Mouse (Mus musculus) gastrocnemius, postnatal 10 days (tissue): Measurements from ENCODE around the gene Glipr2. TPM values are rescaled to one million over a fixed set of nuclear protein-coding genes. Genes with fewer than 3 reads are reported as not detected.

ENCODE experiments used
- DNase-seq: peaks from one replicate; pipeline ENCODE4 v3.0.0; 2021; ENCODE audit warnings: mixed read lengths
- total RNA-seq, 2 experiments: library from RNA; stranded (reverse); gene quantifications; 2 replicates each; pipeline ENCODE4 v1.2.3; 2021

The Glipr2 gene
- total RNA-seq, 2 experiments from 2014 or later = 13.1 to 18.0 TPM

- no peak for DNase-seq
These were observed 47.6 kb downstream of the Glipr2 start for GRCm38 (mm10) chr4:44004623-44005409.

GRCm38 (mm10) chr4:44010176-44010575 is 53.0 kb downstream of the Glipr2 start:
- no peak for DNase-seq

GRCm38 (mm10) chr4:44010893-44011292 is 53.7 kb downstream of the Glipr2 start:
- no peak for DNase-seq

GRCm38 (mm10) chr4:44011799-44012198 is 54.6 kb downstream of the Glipr2 start:
- no peak for DNase-seq

- DNase-seq = peak; percentile 82
These were observed 55.5 kb downstream of the Glipr2 start for GRCm38 (mm10) chr4:44012376-44013367.

GRCm38 (mm10) chr4:44013391-44014070 is 56.3 kb downstream of the Glipr2 start:
- no peak for DNase-seq

GRCm38 (mm10) chr4:44016071-44016470 is 58.9 kb downstream of the Glipr2 start:
- DNase-seq = no peak

- DNase-seq = no peak
These were observed 59.6 kb downstream of the Glipr2 start for GRCm38 (mm10) chr4:44016791-44017190.

- DNase-seq = no peak
These were observed 65.1 kb downstream of the Glipr2 start for GRCm38 (mm10) chr4:44022323-44022722.

GRCm38 (mm10) chr4:44022766-44023165 is 65.6 kb downstream of the Glipr2 start:
- no peak for DNase-seq

GRCm38 (mm10) chr4:44023681-44024080 is 66.5 kb downstream of the Glipr2 start:
- DNase-seq = no peak

- no peak for DNase-seq
These were observed 67.0 kb downstream of the Glipr2 start for GRCm38 (mm10) chr4:44024241-44024640.

GRCm38 (mm10) chr4:44025570-44025969 is 68.4 kb downstream of the Glipr2 start:
- no peak for DNase-seq

Other genes starting within 250 kb of the Glipr2 start
- not detected for gene Olfr71, start 247.1 kb upstream of the Glipr2 start, total RNA-seq
- 1 to 10 TPM; 2.3 to 3.1 TPM for gene Hrct1, start 230.2 kb upstream of the Glipr2 start, total RNA-seq
- gene Spaar, start 227.4 kb upstream of the Glipr2 start, total RNA-seq = 1 to 10 TPM; 1.1 to 1.6 TPM
- gene Olfr159, start 186.4 kb upstream of the Glipr2 start, total RNA-seq = not detected
- not detected for gene Olfr156, start 133.5 kb upstream of the Glipr2 start, total RNA-seq
- gene Olfr157, start 117.2 kb upstream of the Glipr2 start, total RNA-seq = not detected
- gene Olfr155, start 105.8 kb upstream of the Glipr2 start, total RNA-seq = not detected
- gene Reck, start 81.9 kb upstream of the Glipr2 start, total RNA-seq = 10 to 100 TPM; 13.6 to 15.5 TPM
- gene Ccin, start 26.1 kb downstream of the Glipr2 start, total RNA-seq = under 1 TPM in 1 of 2 experiments, not detected in 1; 0.14 TPM
- 100 to 1,000 TPM in 1 of 2 experiments, 10 to 100 TPM in 1; 94.7 to 106 TPM for gene Clta, start 47.1 kb downstream of the Glipr2 start, total RNA-seq
- 10 to 100 TPM; 17.1 to 24.3 TPM for gene Gne, start 126.8 kb downstream of the Glipr2 start, total RNA-seq